Mouse (Mus musculus): ENCODE data around the gene Nkpd1. TPM values are rescaled to one million over a fixed set of nuclear protein-coding genes. Genes with fewer than 3 reads are reported as not detected.
A peak's percentile ranks its signal among the peaks of the same experiment; 100 is the strongest.

Gene Nkpd1
- total and polyA plus RNA-seq, 3 experiments = 1.1 to 2.1 (median 1.9) TPM

GRCm38 (mm10) chr7:19543584-19543983 is 25.9 kb downstream of the Nkpd1 start:
- Histone ChIP-seq H3K4me3 (replicated peaks in 1 of 3; ENCODE audit: low read depth in 2 of 3, low read length in 2 of 3, poor library complexity in 1 of 3) (no peak overlapping the region), H3K36me3 (replicated peaks in 1 of 2; ENCODE audit: control insufficient read depth in 1 of 2, insufficient read depth in 1 of 2, low read length in 1 of 2) (peaks cover 6 to 77% of the 10 kb centered on the region in 2 experiments), H3K9me3 (replicated peaks; ENCODE audit: low read length) (no peaks in the 10 kb centered on the region), H3K27me3 (replicated peaks) (no peaks in the 10 kb centered on the region), H3K4me2 (ENCODE audit: insufficient read depth, low read depth, poor library complexity, severe bottlenecking) (no peak overlapping the region), H3K9ac (ENCODE audit: insufficient read depth, low read depth) (no peak overlapping the region), H3K79me2 (replicated peaks; ENCODE audit: control insufficient read depth, extremely low read depth, insufficient read depth, poor library complexity, severe bottlenecking) (peaks cover 16% of the 10 kb centered on the region), H3K27ac (ENCODE audit: insufficient read depth, low read depth) (no peak overlapping the region), H3K4me1 (ENCODE audit: control insufficient read depth in 1 of 2, insufficient read depth in 2 of 2) (peaks cover 3 to 45% of the 10 kb centered on the region in 2 experiments; a peak in 2 of 4 replicates)
- dilution Hi-C loops (cut with MboI; ENCODE audit: extremely low pct_ligation_motif_present, extremely low pct_unique_long_range_greater_than_20kb, low sequenced_read_pairs) (no loop called here), in situ Hi-C loops (cut with MboI; ENCODE audit: low pct_ligation_motif_present, low pct_unique_long_range_greater_than_20kb, low sequenced_read_pairs) (loop anchor here (5.0 kb wide), 1 partner anchor 36 kb away; the partner anchor contains the start of genes Bloc1s3 and Trappc6a)
- peak; percentile 49 for DNase-seq (ENCODE audit: extremely low read depth)
- TF ChIP-seq TCF12 (IDR thresholded peaks at IDR 0.05; ENCODE audit: low read depth, low read length) = peak; percentile 17; the same call in 1 of the 2 replicates
- no peak for TF ChIP-seq ZC3H11A (IDR thresholded peaks at IDR 0.05; ENCODE audit: low read depth, low read length)
- TF ChIP-seq NELFE (IDR thresholded peaks at IDR 0.05; ENCODE audit: low read depth, low read length) = no peak
- TF ChIP-seq IRF4 (IDR thresholded peaks at IDR 0.05; ENCODE audit: low read depth, low read length) = no peak
- TF ChIP-seq MAX (IDR thresholded peaks at IDR 0.05; ENCODE audit: low read length) = no peak
- no peak for TF ChIP-seq TBP (conservative IDR thresholded peaks at IDR 0.05; ENCODE audit: low read depth, low read length)
- no peak for TF ChIP-seq BHLHE40 (IDR thresholded peaks at IDR 0.05; ENCODE audit: low read depth, low read length)
- no peak for TF ChIP-seq UBTF (IDR thresholded peaks at IDR 0.05; ENCODE audit: low read depth, low read length)
- no peak for TF ChIP-seq ETS1 (conservative IDR thresholded peaks at IDR 0.05; ENCODE audit: low read depth, low read length)
- no peak for TF ChIP-seq ZKSCAN1 (IDR thresholded peaks at IDR 0.05; ENCODE audit: borderline replicate concordance, low read depth, low read length)
- no peak for TF ChIP-seq KAT2A (IDR thresholded peaks at IDR 0.05; ENCODE audit: insufficient replicate concordance, low read length)
- no peak for TF ChIP-seq RCOR1 (conservative IDR thresholded peaks at IDR 0.05; ENCODE audit: low read depth, low read length)
- TF ChIP-seq CTCF (conservative IDR thresholded peaks at IDR 0.05 in 1 of 2, IDR thresholded peaks at IDR 0.05 in 1 of 2; ENCODE audit: low read depth in 2 of 2, low read length in 2 of 2) = peak; percentile 39 to 58; a peak in 3 of 4 replicates
- TF ChIP-seq SIN3A (IDR thresholded peaks at IDR 0.05; ENCODE audit: low read length) = no peak
- no peak for TF ChIP-seq MYC (IDR thresholded peaks at IDR 0.05; ENCODE audit: low read depth, low read length)
- no peak for TF ChIP-seq PAX5 (IDR thresholded peaks at IDR 0.05; ENCODE audit: low read length)
- 0 out of 2 replicates have a peak, but pooled peaks have one; percentile 15 for TF ChIP-seq ELF1 (IDR thresholded peaks at IDR 0.05; ENCODE audit: low read depth, low read length)
- TF ChIP-seq GABPA (IDR thresholded peaks at IDR 0.05; ENCODE audit: insufficient replicate concordance, low read depth, low read length) = no peak
- TF ChIP-seq SMC3 (IDR thresholded peaks at IDR 0.05; ENCODE audit: low read depth, low read length) = peak; percentile 54
- TF ChIP-seq POLR2A (IDR thresholded peaks at IDR 0.05; ENCODE audit: low read depth, low read length) = no peak
- no peak for TF ChIP-seq USF2 (conservative IDR thresholded peaks at IDR 0.05; ENCODE audit: low read depth, low read length)
- TF ChIP-seq ZNF384 (IDR thresholded peaks at IDR 0.05; ENCODE audit: low read depth, low read length) = no peak

- no peak for DNase-seq (ENCODE audit: extremely low read depth)
- in situ Hi-C loops (cut with MboI; ENCODE audit: low pct_ligation_motif_present, low pct_unique_long_range_greater_than_20kb, low sequenced_read_pairs) (no loop called here), dilution Hi-C loops (cut with MboI; ENCODE audit: extremely low pct_ligation_motif_present, extremely low pct_unique_long_range_greater_than_20kb, low sequenced_read_pairs) (no loop called here)
- no peak overlapping the region for H3K4me3 ChIP-seq (replicated peaks in 1 of 3; ENCODE audit: low read depth in 2 of 3, low read length in 2 of 3, poor library complexity in 1 of 3)
- no peaks in the 10 kb centered on the region for H3K9me3 ChIP-seq (replicated peaks; ENCODE audit: low read length)
- peaks cover 17% of the 10 kb centered on the region for H3K79me2 ChIP-seq (replicated peaks; ENCODE audit: control insufficient read depth, extremely low read depth, insufficient read depth, poor library complexity, severe bottlenecking)
- TF ChIP-seq JUN (IDR thresholded peaks at IDR 0.05; ENCODE audit: insufficient read depth, low read depth, low read length) = no peak
- no peak for TF ChIP-seq MAFK (IDR thresholded peaks at IDR 0.05; ENCODE audit: insufficient replicate concordance, low read length)
- no peak for TF ChIP-seq ZNF384 (IDR thresholded peaks at IDR 0.05; ENCODE audit: low read depth, low read length)
- TF ChIP-seq USF1 (IDR thresholded peaks at IDR 0.05; ENCODE audit: low read depth, low read length) = no peak
- no peak for TF ChIP-seq GABPA (IDR thresholded peaks at IDR 0.05; ENCODE audit: insufficient replicate concordance, low read depth, low read length)
- no peak for TF ChIP-seq CHD2 (IDR thresholded peaks at IDR 0.05; ENCODE audit: low read length)
- no peak for TF ChIP-seq ETS1 (conservative IDR thresholded peaks at IDR 0.05; ENCODE audit: low read depth, low read length)
- no peak for TF ChIP-seq SMC3 (IDR thresholded peaks at IDR 0.05; ENCODE audit: low read depth, low read length)
- no peak for TF ChIP-seq ZMIZ1 (IDR thresholded peaks at IDR 0.05; ENCODE audit: low read depth, low read length)
- no peak for TF ChIP-seq RCOR1 (conservative IDR thresholded peaks at IDR 0.05; ENCODE audit: low read depth, low read length)
- TF ChIP-seq USF2 (conservative IDR thresholded peaks at IDR 0.05; ENCODE audit: low read depth, low read length) = no peak
- H3K4me2 ChIP-seq (ENCODE audit: insufficient read depth, low read depth, poor library complexity, severe bottlenecking) = no peak overlapping the region
- peaks cover 3 to 42% of the 10 kb centered on the region in 2 experiments; a peak in 2 of 4 replicates for H3K4me1 ChIP-seq (ENCODE audit: control insufficient read depth in 1 of 2, insufficient read depth in 2 of 2)
- no peak overlapping the region for H3K27ac ChIP-seq (ENCODE audit: insufficient read depth, low read depth)
- H3K9ac ChIP-seq (ENCODE audit: insufficient read depth, low read depth) = no peak overlapping the region
- H3K27me3 ChIP-seq (replicated peaks) = no peaks in the 10 kb centered on the region
- peaks cover 9 to 86% of the 10 kb centered on the region in 2 experiments for H3K36me3 ChIP-seq (replicated peaks in 1 of 2; ENCODE audit: control insufficient read depth in 1 of 2, insufficient read depth in 1 of 2, low read length in 1 of 2)
Observed at GRCm38 (mm10) chr7:19546007-19546406, 28.4 kb downstream of the Nkpd1 start.

Data from CH12.LX (cell line).